Comparison of ENCODE assay signal across 24 mouse cellular contexts in the genomic region with DNA sequence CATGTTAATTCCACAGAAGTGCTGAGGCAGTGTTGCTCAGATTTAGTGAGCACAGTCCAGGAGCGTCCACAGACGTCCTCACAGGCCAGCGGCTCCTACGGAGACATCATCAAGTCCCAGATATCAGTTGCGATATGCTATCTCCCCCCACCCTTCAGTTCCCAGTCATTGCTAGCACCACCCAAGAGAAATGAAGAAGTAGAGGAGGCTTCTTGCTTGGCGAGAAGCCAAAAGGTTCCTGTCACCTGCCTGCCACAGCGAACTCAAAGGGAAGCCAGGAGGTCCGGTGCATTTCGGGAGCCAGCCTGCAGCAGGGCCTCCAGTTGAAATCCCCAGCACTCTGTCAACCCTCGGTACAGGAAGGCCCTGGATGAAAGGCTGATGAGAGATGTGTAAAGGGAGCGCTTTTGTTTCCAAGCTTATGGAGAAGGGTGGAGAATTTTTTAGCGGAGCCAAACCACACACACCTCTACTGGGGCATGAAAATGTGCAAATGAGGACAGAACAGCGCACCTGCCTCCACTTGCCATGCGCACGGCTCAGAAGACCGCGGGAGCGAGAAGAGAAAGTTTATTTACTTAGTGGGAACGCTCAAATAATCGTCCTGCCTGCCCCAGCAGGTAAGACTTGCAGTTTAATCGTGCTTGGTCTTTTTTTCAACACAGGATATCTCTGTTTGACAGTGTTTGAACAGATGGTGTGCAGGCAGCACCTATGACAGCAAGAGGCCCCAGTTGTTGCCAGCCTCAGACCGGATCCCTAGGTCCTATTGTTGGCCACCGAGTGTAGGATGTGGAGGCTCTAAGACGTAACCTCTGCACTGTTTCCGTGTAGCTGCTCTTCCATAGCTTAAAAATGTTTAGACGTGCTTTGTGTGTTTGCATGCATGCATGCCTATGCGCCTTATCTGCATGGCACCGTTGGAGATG. TPM values are rescaled to one million over a fixed set of nuclear protein-coding genes. Genes with fewer than 3 reads are reported as not detected.
DNase-seq lines count a peak whose midpoint lies in the region; ATAC-seq and TF ChIP-seq lines count a peak whose summit lies in the region.
"Had no signal": no experiment of that assay in that cellular context is flagged by ENCODE, and none has a peak within 500 bp of the region (broad histone marks: within the 10 kb centered on the region; RNA-seq: fewer than 3 reads in every experiment).

No protein-coding gene starts in this region.

- no peak overlapping the region for H3K27ac ChIP-seq in embryonic facial prominence, embryonic 12.5 days
- H3K27ac ChIP-seq in embryonic facial prominence, embryonic 10.5 days (replicated peaks): no peak overlapping the region
- no peak overlapping the region for H3K27ac ChIP-seq in intestine, postnatal 0 days (ENCODE audit: low read depth, low read length)
- H3K27ac ChIP-seq: forebrain, embryonic 15.5 days; hindbrain, embryonic 12.5 days; liver, embryonic 13.5 days; neural tube, embryonic 12.5 days had no signal

- no peak overlapping the region for H3K4me2 ChIP-seq in embryonic facial prominence, embryonic 12.5 days (replicated peaks)
- H3K4me2 ChIP-seq in intestine, postnatal 0 days (replicated peaks; ENCODE audit: low read depth): peak overlapping the region; percentile 41
- H3K4me2 ChIP-seq: forebrain, embryonic 15.5 days; hindbrain, embryonic 12.5 days; liver, embryonic 13.5 days; neural tube, embryonic 12.5 days had no signal

- H3K27me3 ChIP-seq in embryonic facial prominence, embryonic 12.5 days: 0 out of 2 replicates have a peak, but pooled peaks cover 3% of the 10 kb centered on the region
- 0 out of 2 replicates have a peak, but pooled peaks cover 6% of the 10 kb centered on the region for H3K27me3 ChIP-seq in embryonic facial prominence, embryonic 10.5 days (replicated peaks; ENCODE audit: low read depth, poor library complexity, severe bottlenecking)
- 0 out of 2 replicates have a peak, but pooled peaks cover 3% of the 10 kb centered on the region for H3K27me3 ChIP-seq in intestine, postnatal 0 days (replicated peaks; ENCODE audit: control insufficient read depth, insufficient read depth, low read length)
- H3K27me3 ChIP-seq: forebrain, embryonic 15.5 days; hindbrain, embryonic 12.5 days; liver, embryonic 13.5 days; neural tube, embryonic 12.5 days had no signal

- DNase-seq in embryonic facial prominence, embryonic 10.5 days (ENCODE audit: low spot score): no peak
- DNase-seq in urinary bladder, postnatal 14 days (ENCODE audit: low spot score): peak; percentile 18
- DNase-seq in urinary bladder, postnatal 25 days (ENCODE audit: low spot score): no peak
- DNase-seq in cerebellum, adult 9-11 months: no peak
- DNase-seq in left cerebral cortex, adult 18-20 months (ENCODE audit: low spot score in 2 of 2): no peak
- DNase-seq: cerebellum, adult 18-20 months; gastrocnemius, postnatal 25 days; kidney, postnatal 4 days; layer of hippocampus, adult 9-11 months; liver, embryonic 13.5 days; lung, postnatal 14 days; right cerebral cortex, postnatal 4 days had no signal

- H3K4me3 ChIP-seq in embryonic facial prominence, embryonic 12.5 days: no peak overlapping the region
- H3K4me3 ChIP-seq in embryonic facial prominence, embryonic 10.5 days: no peak overlapping the region
- no peak overlapping the region for H3K4me3 ChIP-seq in intestine, postnatal 0 days (ENCODE audit: low read depth, low read length)
- H3K4me3 ChIP-seq: forebrain, embryonic 15.5 days; hindbrain, embryonic 12.5 days; liver, embryonic 13.5 days; neural tube, embryonic 12.5 days had no signal

- 0 out of 2 replicates have a peak, but pooled peaks cover 7% of the 10 kb centered on the region for H3K4me1 ChIP-seq in embryonic facial prominence, embryonic 12.5 days
- peaks cover 20% of the 10 kb centered on the region; the same call in 1 of the 2 replicates for H3K4me1 ChIP-seq in embryonic facial prominence, embryonic 10.5 days
- H3K4me1 ChIP-seq in intestine, postnatal 0 days (replicated peaks; ENCODE audit: control insufficient read depth, insufficient read depth, low read length): no peaks in the 10 kb centered on the region
- H3K4me1 ChIP-seq: forebrain, embryonic 15.5 days; hindbrain, embryonic 12.5 days; liver, embryonic 13.5 days; neural tube, embryonic 12.5 days had no signal

- peak; percentile 49; the same call in 1 of the 2 replicates for ATAC-seq in embryonic facial prominence, embryonic 12.5 days (ENCODE audit: insufficient number of reproducible peaks, insufficient read depth, low FRiP score, low TSS enrichment)
- no peak for ATAC-seq in intestine, postnatal 0 days
- no peak for ATAC-seq in monocyte, adult 5-6 weeks (replicated peaks; ENCODE audit: insufficient number of reproducible peaks, low FRiP score, low TSS enrichment, poor library complexity, severe bottlenecking)
- ATAC-seq: CD4-positive, CD25-positive, alpha-beta regulatory T cell, adult 4 months; forebrain, embryonic 15.5 days had no signal

- no peak for TF ChIP-seq CTCF in intestine, postnatal 0 days (IDR thresholded peaks at IDR 0.05; ENCODE audit: low read depth)

- H3K9me3 ChIP-seq in embryonic facial prominence, embryonic 12.5 days: no peaks in the 10 kb centered on the region; the same call in none of the 2 replicates
- peaks cover 15% of the 10 kb centered on the region for H3K9me3 ChIP-seq in embryonic facial prominence, embryonic 10.5 days
- H3K9me3 ChIP-seq in intestine, postnatal 0 days (ENCODE audit: control insufficient read depth): no peaks in the 10 kb centered on the region
- H3K9me3 ChIP-seq: liver, embryonic 13.5 days had no signal

- 73% methylated on average over 28 of the region's 28 CpGs for WGBS in embryonic facial prominence, embryonic 12.5 days
- WGBS in embryonic facial prominence, embryonic 10.5 days: 78% methylated on average over 28 of the region's 28 CpGs
- WGBS in intestine, postnatal 0 days: 39% methylated on average over 28 of the region's 28 CpGs

- no peaks in the 10 kb centered on the region for H3K36me3 ChIP-seq in embryonic facial prominence, embryonic 12.5 days
- H3K36me3 ChIP-seq in embryonic facial prominence, embryonic 10.5 days (replicated peaks): no peaks in the 10 kb centered on the region
- no peaks in the 10 kb centered on the region for H3K36me3 ChIP-seq in intestine, postnatal 0 days (ENCODE audit: control insufficient read depth, insufficient read depth)
- H3K36me3 ChIP-seq: forebrain, embryonic 15.5 days; hindbrain, embryonic 12.5 days; liver, embryonic 13.5 days; neural tube, embryonic 12.5 days had no signal

- H3K9ac ChIP-seq in embryonic facial prominence, embryonic 12.5 days: no peak overlapping the region
- H3K9ac ChIP-seq in intestine, postnatal 0 days (ENCODE audit: low read depth, low read length): 0 out of 2 replicates have a peak overlapping the region, but pooled peaks have one; percentile 22
- H3K9ac ChIP-seq: forebrain, embryonic 15.5 days; hindbrain, embryonic 12.5 days; liver, embryonic 13.5 days; neural tube, embryonic 12.5 days had no signal

RNA-seq across cellular contexts. Expression of a gene that starts 15.0 kb away (rescaled TPM):
- 0.15 TPM in 1 of 2 replicates, not detected in the other for polyA plus RNA-seq in embryonic facial prominence, embryonic 12.5 days (2016; fragmentation: Nextera tagmentation; extraction: Ambion mirVana)
- not detected in 2 replicates for polyA plus RNA-seq in embryonic facial prominence, embryonic 10.5 days (2016; fragmentation: Nextera tagmentation; extraction: Ambion mirVana)
- 2.3 and 2.4 TPM in 2 replicates for polyA plus RNA-seq in intestine, postnatal 0 days (2015; fragmentation: Nextera tagmentation; extraction: Ambion mirVana)
- total RNA-seq in left cerebral cortex, adult 18-20 months (2021): not detected
- not detected in 3 replicates for total RNA-seq in monocyte, adult 5-6 weeks (2017)
- total RNA-seq: gastrocnemius, postnatal 25 days; heart, adult 8-10 months had no signal
- polyA plus RNA-seq: CD4-positive, CD25-positive, alpha-beta regulatory T cell, adult 4 months; forebrain, embryonic 15.5 days; heart, embryonic 16.5 days; kidney, embryonic 14.5 days; limb, embryonic 11.5 days; thymus, postnatal 0 days had no signal
